Mouse (Mus musculus) cerebellum, postnatal 36 days (tissue): ENCODE data around the gene Apbb2.
A peak's percentile ranks its signal among the peaks of the same experiment; 100 is the strongest.

Source experiments
- DNase-seq, 2 experiments: peaks; one replicate each; pipeline ENCODE4 v3.0.0; 2021 to 2022; ENCODE audit warnings: mixed read lengths in 2 of 2

Apbb2 gene

DNA sequence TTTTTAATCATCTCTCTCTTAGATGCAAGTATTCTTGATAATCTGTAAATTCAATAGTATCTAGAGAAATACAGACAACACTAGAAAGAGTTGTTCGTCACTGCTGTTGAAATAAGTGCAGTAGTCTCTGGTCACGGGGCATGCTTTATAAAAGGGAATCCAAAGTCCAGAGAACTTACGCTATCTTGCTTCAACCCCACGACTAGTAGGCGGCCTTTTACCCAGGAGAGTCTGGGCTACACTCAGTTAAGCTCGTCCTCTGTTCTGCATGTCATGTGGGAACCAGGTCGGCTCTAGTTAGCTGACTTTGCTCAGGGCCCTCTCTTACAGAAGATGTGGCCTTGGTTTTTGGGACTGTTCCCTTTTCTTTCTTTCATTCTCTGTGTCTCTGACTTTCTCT lies 289.8 kb downstream of the Apbb2 start:
- DNase-seq, result no peak

- no peak for DNase-seq
Observed at GRCm38 (mm10) chr5:66327949-66328726, 290.4 kb downstream of the Apbb2 start.

- DNase-seq, result no peak
Observed at GRCm38 (mm10) chr5:66326395-66326794, 292.2 kb downstream of the Apbb2 start.

- DNase-seq, result no peak
Observed at GRCm38 (mm10) chr5:66323603-66324002, 295.0 kb downstream of the Apbb2 start.

DNA sequence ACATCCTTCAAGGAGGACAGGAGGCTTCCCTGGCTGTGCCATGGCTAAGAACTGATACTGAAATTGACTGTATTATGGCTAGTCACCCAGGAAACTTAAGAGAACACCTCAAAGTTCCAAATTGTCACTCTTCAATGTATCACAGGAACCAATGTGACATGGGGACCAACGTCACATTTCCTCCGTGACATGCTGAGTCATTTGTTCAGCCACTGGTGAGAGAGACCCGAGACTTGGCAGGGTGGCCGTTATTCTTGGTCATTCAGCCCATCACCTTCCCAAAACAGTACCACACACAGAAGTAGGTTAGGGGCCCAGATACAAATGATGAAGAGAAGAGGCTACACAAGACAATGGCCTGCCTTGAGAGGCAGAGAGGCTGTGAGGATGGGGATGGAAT lies 295.5 kb downstream of the Apbb2 start:
- DNase-seq, result no peak

- DNase-seq, result no peak
Observed at GRCm38 (mm10) chr5:66319827-66320404, 298.7 kb downstream of the Apbb2 start.

DNA sequence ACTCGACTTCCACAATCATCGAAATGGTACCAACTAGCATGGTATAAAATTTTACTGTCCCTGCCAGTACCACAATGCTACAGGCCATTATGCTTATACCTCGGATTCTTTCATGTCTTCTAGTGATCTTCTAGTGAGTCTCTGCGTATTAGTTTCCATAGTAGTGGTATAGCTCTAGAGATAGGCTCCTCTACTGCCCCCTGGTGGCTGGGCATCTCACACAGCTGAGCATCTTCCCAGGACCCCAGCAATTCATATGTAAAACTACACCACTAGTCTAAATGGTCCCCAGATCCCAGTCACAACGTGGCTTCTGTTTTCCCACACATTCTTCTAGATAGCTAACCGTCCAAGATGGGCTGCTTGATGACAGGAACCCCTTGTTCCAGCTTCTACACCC lies 299.2 kb downstream of the Apbb2 start:
- peak in 1 of 2 experiments; percentile 40 for DNase-seq

DNA sequence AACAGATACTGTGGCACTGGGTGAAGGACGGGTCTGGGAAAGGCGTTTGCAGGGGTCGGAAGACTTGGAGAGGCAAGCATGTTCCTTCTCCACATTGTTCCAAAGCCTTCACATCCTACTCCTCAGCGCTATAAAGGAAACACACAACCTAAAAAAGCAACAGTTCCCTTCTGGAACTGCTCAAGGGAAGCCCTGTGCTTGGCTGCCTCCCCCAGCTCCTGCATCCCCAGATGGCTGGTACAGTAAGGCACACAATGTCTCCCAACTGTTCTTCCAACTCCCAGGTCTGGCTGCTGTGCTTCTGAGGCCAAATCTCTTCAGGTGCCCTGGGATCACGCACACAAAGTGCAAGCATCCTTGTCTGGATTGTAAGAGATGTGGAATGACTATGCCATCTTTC lies 302.8 kb downstream of the Apbb2 start:
- no peak for DNase-seq

DNA sequence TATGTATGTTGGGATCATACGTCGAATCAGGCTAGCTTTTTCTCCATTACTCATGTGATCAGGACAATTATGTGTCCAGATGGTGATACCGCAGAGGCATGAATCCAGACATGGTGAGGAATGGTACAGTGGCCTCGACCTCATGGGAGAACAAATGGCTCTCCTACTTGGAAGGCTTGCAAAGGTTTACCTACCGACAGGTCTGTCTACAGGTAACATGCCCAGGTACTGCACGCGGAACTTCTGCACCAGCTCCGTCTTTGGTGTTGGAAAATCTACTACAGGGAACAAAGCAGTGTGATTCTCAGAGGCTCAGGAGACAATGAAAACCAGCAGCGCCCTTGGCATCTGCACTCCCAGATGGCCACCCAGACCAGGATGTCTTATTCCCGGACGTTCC lies 307.8 kb downstream of the Apbb2 start:
- no peak for DNase-seq

DNA sequence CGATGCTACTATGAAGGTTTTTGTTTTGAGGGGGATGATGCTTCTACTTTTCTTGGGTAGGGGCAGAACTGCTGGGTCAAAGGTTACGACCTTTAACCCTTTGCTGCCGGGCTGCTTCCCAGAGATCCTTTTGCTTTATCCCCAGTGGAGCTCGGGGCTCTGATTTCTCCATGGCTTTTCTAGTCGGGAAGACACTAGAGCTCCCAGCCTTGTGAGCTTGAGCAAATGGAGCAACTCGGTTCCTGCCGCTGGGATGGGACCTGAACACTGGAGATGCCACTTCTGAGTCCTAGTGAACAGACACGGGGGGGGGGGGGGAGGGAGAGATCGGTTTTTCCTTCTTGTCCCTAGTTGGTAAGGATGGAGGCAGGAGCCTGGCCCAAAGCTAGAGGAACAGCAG lies 308.3 kb downstream of the Apbb2 start:
- no peak for DNase-seq

GRCm38 (mm10) chr5:66305511-66305910 lies 313.1 kb downstream of the Apbb2 start:
- no peak for DNase-seq

DNA sequence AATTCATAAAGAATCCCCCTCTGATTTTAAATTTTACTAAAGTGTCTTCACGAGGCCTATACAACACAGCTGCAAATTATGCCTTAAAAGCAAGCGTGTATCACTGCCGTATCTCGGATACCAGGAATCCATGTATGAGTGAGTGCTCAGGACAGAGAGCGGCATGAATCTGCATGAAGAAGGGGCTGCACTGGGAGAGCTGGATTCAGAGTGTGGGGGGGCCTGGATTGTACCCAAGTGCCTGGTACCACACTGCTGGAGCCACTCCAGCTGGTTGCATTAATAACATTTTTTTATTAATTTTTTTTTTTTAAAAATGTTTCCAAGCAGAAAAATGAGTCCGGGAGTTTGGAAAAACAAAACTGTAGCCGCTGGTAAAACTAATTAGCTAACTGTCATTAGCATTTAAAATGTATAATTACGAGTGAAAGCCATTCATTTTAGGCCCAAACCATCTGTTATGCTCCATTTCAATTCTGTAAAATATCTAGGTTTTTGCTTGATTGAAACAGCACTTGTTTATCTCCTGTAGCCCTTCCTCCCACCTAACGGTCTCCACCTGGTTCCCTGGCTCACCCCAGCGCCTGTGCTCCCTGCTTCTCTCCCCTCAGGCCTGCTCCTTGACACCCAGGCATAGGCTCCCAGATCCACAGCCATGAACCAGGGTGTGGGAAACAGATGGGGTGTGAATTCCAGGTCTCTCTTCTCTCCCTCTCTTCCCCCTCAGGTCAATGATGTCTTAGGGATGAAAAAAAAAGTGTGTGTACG lies 314.1 kb downstream of the Apbb2 start:
- DNase-seq, result no peak

DNA sequence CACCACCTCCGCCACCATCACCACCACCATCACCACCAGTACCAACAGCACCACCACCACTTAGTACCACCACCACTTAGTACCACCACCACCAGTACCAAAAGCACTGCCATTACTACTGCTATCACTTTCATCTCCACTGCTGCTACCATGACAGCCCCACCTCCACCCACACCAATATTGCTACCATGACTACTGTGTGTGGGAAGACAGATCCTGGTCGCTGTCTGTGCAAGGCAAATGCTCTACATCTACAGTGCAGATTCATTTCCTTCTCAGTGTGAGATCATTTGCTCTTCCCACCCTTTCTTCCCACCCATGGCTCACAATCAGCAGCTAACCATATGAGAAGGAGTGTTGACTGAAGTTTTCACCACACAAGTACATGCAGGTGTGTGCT lies 315.7 kb downstream of the Apbb2 start:
- no peak for DNase-seq

- DNase-seq, result no peak
Observed at GRCm38 (mm10) chr5:66302085-66302815, 316.3 kb downstream of the Apbb2 start.

GRCm38 (mm10) chr5:66300576-66300975 lies 318.0 kb downstream of the Apbb2 start:
- no peak for DNase-seq

DNA sequence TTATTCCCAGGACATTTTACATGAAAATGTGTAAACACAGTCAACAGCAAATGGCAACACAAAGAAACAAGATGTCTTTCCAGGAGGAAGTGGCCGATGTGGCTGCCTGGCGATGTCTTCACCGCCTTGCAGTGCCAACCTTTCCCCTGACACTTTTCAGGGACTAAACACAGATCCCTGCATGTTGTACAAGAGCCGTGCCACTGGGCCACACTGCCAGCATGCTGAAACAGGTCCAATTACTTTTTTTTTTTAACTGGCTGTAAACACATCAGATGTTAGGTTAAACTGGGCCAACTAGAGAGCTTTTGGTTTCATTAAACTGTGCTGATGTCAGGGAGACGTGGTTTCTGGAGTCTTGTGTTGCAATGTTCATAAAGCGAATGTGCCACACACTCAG lies 319.7 kb downstream of the Apbb2 start:
- DNase-seq, result no peak

- no peak for DNase-seq
Observed at GRCm38 (mm10) chr5:66296116-66296515, 322.5 kb downstream of the Apbb2 start.

GRCm38 (mm10) chr5:66294952-66295351 lies 323.6 kb downstream of the Apbb2 start:
- DNase-seq, result no peak

GRCm38 (mm10) chr5:66294106-66294625 lies 324.4 kb downstream of the Apbb2 start:
- no peak for DNase-seq

GRCm38 (mm10) chr5:66280742-66281141 lies 337.8 kb downstream of the Apbb2 start:
- no peak for DNase-seq

- no peak for DNase-seq
Observed at GRCm38 (mm10) chr5:66279650-66280049, 338.9 kb downstream of the Apbb2 start.

- DNase-seq, result no peak
Observed at GRCm38 (mm10) chr5:66274417-66274816, 344.2 kb downstream of the Apbb2 start.

DNA sequence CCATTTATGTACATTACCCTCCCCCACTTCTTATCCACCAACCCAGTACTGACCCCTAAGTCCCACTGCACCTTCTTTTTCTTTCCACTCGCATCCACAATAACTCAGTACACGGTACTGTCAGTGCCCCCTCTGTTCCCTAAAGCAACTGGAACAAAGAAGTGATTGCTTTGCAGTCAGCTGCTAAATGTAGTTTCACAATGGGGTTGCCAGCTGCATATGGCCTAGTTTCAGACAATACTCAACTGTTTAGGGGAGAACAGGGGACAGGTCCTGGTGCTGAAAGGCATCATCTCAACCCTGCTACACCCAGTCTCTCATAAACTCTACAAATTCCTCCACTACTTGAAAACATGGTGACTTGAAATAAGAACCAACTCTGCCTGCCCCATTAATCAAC lies 347.4 kb downstream of the Apbb2 start:
- DNase-seq, result no peak
